In the genomic region with DNA sequence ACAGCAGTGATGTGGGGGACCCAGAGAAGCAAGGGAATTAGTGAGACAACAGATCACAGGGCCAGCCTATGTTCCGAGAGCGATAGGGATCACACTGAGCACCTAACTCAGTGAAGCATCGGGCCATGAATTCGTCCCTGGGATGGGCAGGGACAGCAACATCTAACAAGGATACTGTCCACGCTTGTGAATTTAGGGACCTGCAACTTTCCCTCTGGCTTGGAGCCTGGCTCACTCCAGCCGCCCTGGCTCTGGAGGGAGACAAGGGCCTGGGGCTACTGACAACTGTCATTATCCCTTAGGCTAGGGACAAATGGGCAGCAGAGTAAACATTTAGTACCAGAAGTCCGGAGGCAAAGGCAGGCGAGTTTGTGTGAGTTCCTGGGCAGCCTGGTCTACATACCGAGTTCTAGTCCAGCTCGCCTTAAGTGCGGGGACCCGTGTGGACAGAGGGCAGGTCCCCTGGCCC, we compare ENCODE assay signal across 7 mouse cellular contexts. TPM values are rescaled to one million over a fixed set of nuclear protein-coding genes. Genes with fewer than 3 reads are reported as not detected.
DNase-seq lines count a peak whose midpoint lies in the region; ATAC-seq lines count a peak whose summit lies in the region.

No protein-coding gene starts in this region.

- H3K9ac ChIP-seq in lung, embryonic 15.5 days = peak overlapping the region; percentile 73
- peak overlapping the region; percentile 88 for H3K9ac ChIP-seq in embryonic facial prominence, embryonic 13.5 days
- peak overlapping the region; percentile 90 for H3K9ac ChIP-seq in intestine, embryonic 16.5 days (ENCODE audit: low read depth, low read length)
- peak overlapping the region; percentile 88 for H3K9ac ChIP-seq in neural tube, embryonic 14.5 days (replicated peaks; ENCODE audit: low read depth, low read length)

- no peaks in the 10 kb centered on the region for H3K36me3 ChIP-seq in lung, embryonic 15.5 days
- peaks cover 9% of the 10 kb centered on the region for H3K36me3 ChIP-seq in embryonic facial prominence, embryonic 13.5 days
- no peaks in the 10 kb centered on the region for H3K36me3 ChIP-seq in intestine, embryonic 16.5 days (ENCODE audit: control insufficient read depth, insufficient read depth, low read length)
- H3K36me3 ChIP-seq in neural tube, embryonic 14.5 days (ENCODE audit: control insufficient read depth, insufficient read depth, low read length) = no peaks in the 10 kb centered on the region

- WGBS in lung, embryonic 15.5 days = 6% methylated on average over 12 of the region's 12 CpGs
- 10% methylated on average over 12 of the region's 12 CpGs for WGBS in embryonic facial prominence, embryonic 13.5 days
- 7% methylated on average over 12 of the region's 12 CpGs for WGBS in intestine, embryonic 16.5 days
- WGBS in neural tube, embryonic 14.5 days = 7% methylated on average over 12 of the region's 12 CpGs

- H3K4me1 ChIP-seq in lung, embryonic 15.5 days = peaks cover 29% of the 10 kb centered on the region
- peaks cover 22% of the 10 kb centered on the region for H3K4me1 ChIP-seq in embryonic facial prominence, embryonic 13.5 days
- H3K4me1 ChIP-seq in intestine, embryonic 16.5 days (ENCODE audit: control insufficient read depth, insufficient read depth, low read length) = peaks cover 15% of the 10 kb centered on the region
- H3K4me1 ChIP-seq in neural tube, embryonic 14.5 days (ENCODE audit: control insufficient read depth, insufficient read depth, low read length) = peaks cover 13% of the 10 kb centered on the region

- no peaks in the 10 kb centered on the region for H3K27me3 ChIP-seq in lung, embryonic 15.5 days
- H3K27me3 ChIP-seq in embryonic facial prominence, embryonic 13.5 days = no peaks in the 10 kb centered on the region
- H3K27me3 ChIP-seq in intestine, embryonic 16.5 days (replicated peaks; ENCODE audit: control insufficient read depth, insufficient read depth, low read length) = 0 out of 2 replicates have a peak, but pooled peaks cover 2% of the 10 kb centered on the region
- H3K27me3 ChIP-seq in neural tube, embryonic 14.5 days (ENCODE audit: control insufficient read depth, insufficient read depth, low read length) = no peaks in the 10 kb centered on the region

- no peak for ATAC-seq in lung, embryonic 15.5 days (ENCODE audit: borderline replicate concordance, extremely low read depth, low FRiP score, low TSS enrichment)
- ATAC-seq in embryonic facial prominence, embryonic 13.5 days (ENCODE audit: insufficient number of reproducible peaks, insufficient read depth, low FRiP score, low TSS enrichment, low read depth) = no peak
- ATAC-seq in intestine, embryonic 16.5 days = peak; percentile 10
- no peak for ATAC-seq in neural tube, embryonic 14.5 days (ENCODE audit: low read depth)

- H3K9me3 ChIP-seq in lung, embryonic 15.5 days = no peaks in the 10 kb centered on the region
- H3K9me3 ChIP-seq in embryonic facial prominence, embryonic 13.5 days = no peaks in the 10 kb centered on the region
- no peaks in the 10 kb centered on the region for H3K9me3 ChIP-seq in intestine, embryonic 16.5 days (ENCODE audit: control insufficient read depth, low read length)
- no peaks in the 10 kb centered on the region for H3K9me3 ChIP-seq in neural tube, embryonic 14.5 days (ENCODE audit: control insufficient read depth, low read length)

- peak overlapping the region; percentile 92 for H3K4me2 ChIP-seq in lung, embryonic 15.5 days
- peak overlapping the region; percentile 94 for H3K4me2 ChIP-seq in embryonic facial prominence, embryonic 13.5 days
- H3K4me2 ChIP-seq in intestine, embryonic 16.5 days (ENCODE audit: low read depth, low read length) = peak overlapping the region; percentile 90
- H3K4me2 ChIP-seq in neural tube, embryonic 14.5 days (ENCODE audit: low read depth, low read length) = peak overlapping the region; percentile 93

- H3K4me3 ChIP-seq in lung, embryonic 15.5 days = peak overlapping the region; percentile 83
- H3K4me3 ChIP-seq in embryonic facial prominence, embryonic 13.5 days = peak overlapping the region; percentile 75
- peak overlapping the region; percentile 94 for H3K4me3 ChIP-seq in intestine, embryonic 16.5 days (ENCODE audit: low read length)
- peak overlapping the region; percentile 92 for H3K4me3 ChIP-seq in neural tube, embryonic 14.5 days (ENCODE audit: low read depth, low read length)

- no peak overlapping the region for H3K27ac ChIP-seq in lung, embryonic 15.5 days
- H3K27ac ChIP-seq in embryonic facial prominence, embryonic 13.5 days = no peak overlapping the region
- H3K27ac ChIP-seq in intestine, embryonic 16.5 days (ENCODE audit: low read length) = no peak overlapping the region
- H3K27ac ChIP-seq in neural tube, embryonic 14.5 days (ENCODE audit: low read depth, low read length) = no peak overlapping the region

- DNase-seq in lung, postnatal 36 days = no peak
- no peak for DNase-seq in frontal cortex, postnatal 10 days (ENCODE audit: low spot score in 2 of 2)
- DNase-seq in retina, postnatal 1 day = no peak

RNA-seq across cellular contexts. Expression of gene Plbd2, which starts 0.7 kb away (rescaled TPM):
- polyA plus RNA-seq in lung, embryonic 15.5 days (2015; fragmentation: Nextera tagmentation; extraction: Ambion mirVana) = 52.6 and 56.1 TPM in 2 replicates
- polyA plus RNA-seq in embryonic facial prominence, embryonic 13.5 days (2015; fragmentation: Nextera tagmentation; extraction: Ambion mirVana) = 43.5 and 54.4 TPM in 2 replicates
- polyA plus RNA-seq in intestine, embryonic 16.5 days (2015; fragmentation: Nextera tagmentation; extraction: Ambion mirVana) = 43.9 and 46.9 TPM in 2 replicates
- 30.8 and 30.9 TPM in 2 replicates for polyA plus RNA-seq in neural tube, embryonic 14.5 days (2014; fragmentation: Nextera tagmentation; extraction: Ambion mirVana)

RNA-seq across cellular contexts. Expression of gene Slc8b1, which starts 8.3 kb away (rescaled TPM):
- polyA plus RNA-seq in lung, embryonic 15.5 days (2015; fragmentation: Nextera tagmentation; extraction: Ambion mirVana) = 6.6 and 6.7 TPM in 2 replicates
- 5.0 and 5.9 TPM in 2 replicates for polyA plus RNA-seq in embryonic facial prominence, embryonic 13.5 days (2015; fragmentation: Nextera tagmentation; extraction: Ambion mirVana)
- polyA plus RNA-seq in intestine, embryonic 16.5 days (2015; fragmentation: Nextera tagmentation; extraction: Ambion mirVana) = 6.9 and 7.6 TPM in 2 replicates
- polyA plus RNA-seq in neural tube, embryonic 14.5 days (2014; fragmentation: Nextera tagmentation; extraction: Ambion mirVana) = 0.95 and 2.1 TPM in 2 replicates

RNA-seq across cellular contexts. Expression of gene Sds, which starts 26.4 kb away (rescaled TPM):
- not detected in 2 replicates for polyA plus RNA-seq in lung, embryonic 15.5 days (2015; fragmentation: Nextera tagmentation; extraction: Ambion mirVana)
- polyA plus RNA-seq in embryonic facial prominence, embryonic 13.5 days (2015; fragmentation: Nextera tagmentation; extraction: Ambion mirVana) = not detected in 2 replicates
- 0.18 and 0.37 TPM in 2 replicates for polyA plus RNA-seq in intestine, embryonic 16.5 days (2015; fragmentation: Nextera tagmentation; extraction: Ambion mirVana)
- 0.29 TPM in 1 of 2 replicates, not detected in the other for polyA plus RNA-seq in neural tube, embryonic 14.5 days (2014; fragmentation: Nextera tagmentation; extraction: Ambion mirVana)

RNA-seq across cellular contexts. Expression of gene Sdsl, which starts 30.1 kb away (rescaled TPM):
- polyA plus RNA-seq in lung, embryonic 15.5 days (2015; fragmentation: Nextera tagmentation; extraction: Ambion mirVana) = 7.3 and 7.6 TPM in 2 replicates
- polyA plus RNA-seq in embryonic facial prominence, embryonic 13.5 days (2015; fragmentation: Nextera tagmentation; extraction: Ambion mirVana) = 2.0 and 2.5 TPM in 2 replicates
- 19.9 and 20.2 TPM in 2 replicates for polyA plus RNA-seq in intestine, embryonic 16.5 days (2015; fragmentation: Nextera tagmentation; extraction: Ambion mirVana)
- polyA plus RNA-seq in neural tube, embryonic 14.5 days (2014; fragmentation: Nextera tagmentation; extraction: Ambion mirVana) = 5.8 and 8.3 TPM in 2 replicates
